Mouse (Mus musculus): Measurements from ENCODE around the gene Cdk5rap1. TPM values are rescaled to one million over a fixed set of nuclear protein-coding genes. Genes with fewer than 3 reads are reported as not detected.

Gene Cdk5rap1
- total RNA-seq (2021), result 10 to 100 TPM; 11.5 to 14.3 TPM
- long read RNA-seq, experiment 1, partial matches to known transcripts, result 0 of 5 reads
- long read RNA-seq, experiment 1, other reads (novel, unspliced or antisense), result 1 of 5 reads
- long read RNA-seq, experiment 2, partial matches to known transcripts, result 2 of 9 reads
- long read RNA-seq, experiment 2, other reads (novel, unspliced or antisense), result 6 of 9 reads

DNA sequence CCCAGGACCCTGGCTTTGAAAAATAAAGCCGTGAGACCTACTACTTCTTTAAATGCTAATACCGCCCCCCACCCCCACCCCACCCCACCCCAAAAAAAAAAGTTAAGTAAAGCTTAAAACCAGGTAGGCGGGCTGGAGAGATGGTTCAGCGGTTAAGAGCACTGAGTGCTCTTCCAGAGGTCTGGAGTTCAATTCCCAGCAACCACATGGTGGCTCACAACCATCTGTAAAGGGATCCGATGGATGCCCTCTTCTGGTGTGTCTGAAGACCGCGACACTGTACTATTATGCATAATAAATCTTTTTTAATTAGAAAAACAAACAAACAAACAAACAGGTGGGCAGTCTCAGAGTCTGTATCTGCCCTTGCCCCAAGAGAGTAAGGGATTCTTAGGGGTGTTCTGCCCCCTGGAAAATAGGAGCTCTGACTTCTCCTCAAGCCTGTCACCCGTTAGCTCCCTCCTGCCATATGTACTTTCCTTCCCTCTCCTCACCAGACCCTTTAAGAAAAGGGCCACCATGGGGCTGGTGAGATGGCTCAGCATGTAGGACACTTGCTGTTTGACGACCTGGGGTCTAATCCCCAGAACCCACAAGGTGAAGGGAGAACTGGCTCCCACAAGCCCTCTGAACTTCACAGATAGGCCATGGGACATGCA lies at the start of gene Cdk5rap1:
Gene Cdk5rap1, minus strand, starts transcription at position 169 of the 659 bp plus-strand sequence.
- no peak for TF ChIP-seq CTCF (IDR thresholded peaks at IDR 0.05)
- no peak for DNase-seq (ENCODE audit: extremely low spot score in 1 of 2, low spot score in 2 of 2)
- Histone ChIP-seq H3K27ac (peak within 1 kb of the TSS; percentile 97), H3K4me3 (peak within 1 kb of the TSS; percentile 95)
- intact Hi-C loops (cut with DNase I), result no loop called here

GRCm38 (mm10) chr2:154422181-154422580 lies 49.4 kb upstream of the Cdk5rap1 start:
- DNase-seq (ENCODE audit: extremely low spot score in 1 of 2, low spot score in 2 of 2), result no peak
- TF ChIP-seq CTCF (IDR thresholded peaks at IDR 0.05), result no peak
- intact Hi-C loops (cut with DNase I), result no loop called here
- no peak overlapping the region for H3K27ac ChIP-seq
- H3K4me3 ChIP-seq, result no peak overlapping the region

- TF ChIP-seq CTCF (IDR thresholded peaks at IDR 0.05), result no peak
- Histone ChIP-seq H3K4me3 (no peak overlapping the region), H3K27ac (peak overlapping the region; percentile 19; the same call in 1 of the 2 replicates)
- intact Hi-C loops (cut with DNase I), result no loop called here
- DNase-seq (ENCODE audit: extremely low spot score in 1 of 2, low spot score in 2 of 2), result no peak
Observed at GRCm38 (mm10) chr2:154420942-154421731, 48.3 kb upstream of the Cdk5rap1 start.

GRCm38 (mm10) chr2:154419631-154420515 lies 47.1 kb upstream of the Cdk5rap1 start:
- TF ChIP-seq CTCF (IDR thresholded peaks at IDR 0.05), result no peak; the same call in 1 of the 2 replicates
- intact Hi-C loops (cut with DNase I), result loop anchor here (10.0 kb wide), 2 partner anchors 435 to 525 kb away; no protein-coding TSS in a partner anchor
- H3K27ac ChIP-seq, result no peak overlapping the region
- no peak for DNase-seq (ENCODE audit: extremely low spot score in 1 of 2, low spot score in 2 of 2)
- H3K4me3 ChIP-seq, result no peak overlapping the region

DNA sequence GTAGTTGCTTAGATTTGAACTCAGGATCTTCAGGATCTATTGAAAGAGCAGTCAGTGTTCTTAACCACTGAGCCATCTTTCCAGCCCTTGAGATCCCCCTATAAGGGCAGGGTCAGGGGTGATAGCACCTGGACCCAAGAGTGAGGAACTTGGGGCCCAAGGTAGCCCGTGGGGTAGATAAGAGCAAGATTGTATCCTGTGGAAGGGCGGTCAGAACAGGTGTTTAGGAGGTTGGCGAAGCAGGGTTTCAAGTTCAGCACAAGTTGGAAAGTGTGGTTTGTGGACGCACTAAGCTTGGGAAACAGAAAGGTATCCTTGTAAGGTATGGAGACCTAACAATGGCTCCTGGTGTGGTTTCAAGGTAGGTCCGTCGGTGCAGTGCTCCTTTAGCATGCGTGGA lies 45.2 kb upstream of the Cdk5rap1 start:
- no peak for TF ChIP-seq CTCF (IDR thresholded peaks at IDR 0.05)
- Histone ChIP-seq H3K27ac (no peak overlapping the region), H3K4me3 (no peak overlapping the region)
- no peak for DNase-seq (ENCODE audit: extremely low spot score in 1 of 2, low spot score in 2 of 2)
- intact Hi-C loops (cut with DNase I), result loop anchor here (10.0 kb wide), 2 partner anchors 437 to 527 kb away; no protein-coding TSS in a partner anchor

DNA sequence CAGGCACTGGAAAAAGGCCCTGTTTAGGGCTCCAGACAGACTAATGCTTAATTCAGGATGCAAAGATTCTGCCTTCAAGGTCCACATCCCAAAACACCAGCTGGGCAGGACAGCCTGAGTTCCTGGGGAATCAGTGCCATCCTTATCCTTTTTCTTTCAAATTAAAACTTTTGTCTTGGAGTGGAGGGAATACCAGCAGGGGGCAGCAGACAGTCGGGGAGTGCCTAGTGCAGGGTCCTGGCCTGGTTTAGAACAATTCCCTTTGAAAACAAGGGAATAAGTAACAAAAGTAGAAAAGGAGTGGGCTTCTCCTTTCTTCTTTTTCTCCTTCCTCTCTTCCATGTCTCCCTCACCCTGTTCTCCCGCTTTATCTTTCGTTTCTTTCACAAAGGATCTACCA lies 44.3 kb upstream of the Cdk5rap1 start:
- peak; percentile 71 to 78 for DNase-seq (ENCODE audit: extremely low spot score in 1 of 2, low spot score in 2 of 2)
- no peak overlapping the region for H3K4me3 ChIP-seq
- no peak overlapping the region for H3K27ac ChIP-seq
- TF ChIP-seq CTCF (IDR thresholded peaks at IDR 0.05), result peak; percentile 87
- intact Hi-C loops (cut with DNase I), result loop anchor here (1.0 to 10.0 kb wide), 4 partner anchors 122 to 528 kb away; partner anchors contain the start of genes 4930519P11Rik and Zfp341

DNA sequence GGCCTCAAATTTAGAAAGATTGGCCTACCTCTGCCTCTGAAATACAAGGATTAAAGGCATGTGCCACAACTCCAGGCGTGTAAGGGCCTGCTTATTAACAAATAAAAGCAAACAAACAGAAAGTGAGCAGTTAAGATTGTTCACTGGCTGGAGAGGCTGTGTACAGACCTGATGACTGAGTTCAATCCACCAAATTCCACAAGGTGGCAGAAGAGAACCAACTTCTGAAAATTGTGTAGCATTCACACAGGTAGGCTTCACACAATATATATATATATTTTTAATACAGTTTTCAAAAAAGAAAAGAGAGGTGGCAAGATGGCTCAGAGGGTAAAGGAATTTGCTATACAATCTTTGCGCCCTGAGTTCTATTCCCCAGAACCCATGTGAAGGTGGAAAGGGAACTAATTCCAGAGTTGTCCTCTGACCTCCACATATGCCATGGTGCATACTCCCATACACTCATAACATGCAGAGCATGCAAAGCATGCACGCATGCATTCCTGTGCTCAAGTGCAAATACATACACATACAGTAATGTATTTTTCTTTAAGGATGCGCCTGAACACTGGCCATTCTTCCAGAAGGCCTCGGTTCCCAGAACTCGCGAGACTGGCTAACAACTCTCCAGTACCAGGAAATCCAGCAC lies 39.3 kb upstream of the Cdk5rap1 start:
- Histone ChIP-seq H3K27ac (no peak overlapping the region), H3K4me3 (no peak overlapping the region)
- peak in 1 of 2 experiments; percentile 46 for DNase-seq (ENCODE audit: extremely low spot score in 1 of 2, low spot score in 2 of 2)
- peak; percentile 74 for TF ChIP-seq CTCF (IDR thresholded peaks at IDR 0.05)
- intact Hi-C loops (cut with DNase I), result loop anchor here (1.0 to 10.0 kb wide), 4 partner anchors 127 to 533 kb away; no protein-coding TSS in a partner anchor

DNA sequence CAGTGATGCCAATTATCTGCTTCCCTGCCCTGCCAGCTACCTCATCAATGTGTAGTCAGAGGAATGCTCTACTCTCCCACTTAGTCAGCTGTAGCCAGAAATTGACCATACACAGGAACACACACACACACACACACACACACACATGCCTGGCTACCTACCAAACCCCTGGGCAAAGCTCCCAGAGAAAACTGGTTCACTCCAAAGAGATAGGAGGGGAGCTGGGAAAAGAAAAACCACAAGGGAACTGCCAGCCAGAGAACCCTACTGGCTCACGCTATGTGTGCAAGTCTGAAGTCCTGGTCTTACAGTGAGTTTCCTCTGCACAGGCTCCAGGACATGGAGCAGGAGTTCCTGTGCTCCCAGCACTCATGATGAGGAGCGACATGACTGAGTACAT lies 37.5 kb upstream of the Cdk5rap1 start:
- peak; percentile 4; the same call in 1 of the 2 replicates for TF ChIP-seq CTCF (IDR thresholded peaks at IDR 0.05)
- intact Hi-C loops (cut with DNase I), result loop anchor here (10.0 kb wide), 2 partner anchors 444 to 534 kb away; no protein-coding TSS in a partner anchor
- Histone ChIP-seq H3K27ac (0 out of 2 replicates have a peak overlapping the region, but pooled peaks have one; percentile 36), H3K4me3 (no peak overlapping the region)
- peak in 1 of 2 experiments; percentile 70 for DNase-seq (ENCODE audit: extremely low spot score in 1 of 2, low spot score in 2 of 2)

- no peak for TF ChIP-seq CTCF (IDR thresholded peaks at IDR 0.05)
- intact Hi-C loops (cut with DNase I), result no loop called here
- peak within 1 kb of the TSS; percentile 92 for H3K27ac ChIP-seq
- peak; percentile 76 to 80 for DNase-seq (ENCODE audit: extremely low spot score in 1 of 2, low spot score in 2 of 2)
- H3K4me3 ChIP-seq, result peak within 1 kb of the TSS; percentile 78
Observed at GRCm38 (mm10) chr2:154407643-154408445, 35.0 kb upstream of the Cdk5rap1 start, which contains the start of gene Snta1. Gene Snta1 (minus strand): TSS chr2:154408099.

Data from left cerebral cortex, adult 2 months (tissue).